Comparison of ENCODE assay signal across 19 mouse cellular contexts in the genomic region with DNA sequence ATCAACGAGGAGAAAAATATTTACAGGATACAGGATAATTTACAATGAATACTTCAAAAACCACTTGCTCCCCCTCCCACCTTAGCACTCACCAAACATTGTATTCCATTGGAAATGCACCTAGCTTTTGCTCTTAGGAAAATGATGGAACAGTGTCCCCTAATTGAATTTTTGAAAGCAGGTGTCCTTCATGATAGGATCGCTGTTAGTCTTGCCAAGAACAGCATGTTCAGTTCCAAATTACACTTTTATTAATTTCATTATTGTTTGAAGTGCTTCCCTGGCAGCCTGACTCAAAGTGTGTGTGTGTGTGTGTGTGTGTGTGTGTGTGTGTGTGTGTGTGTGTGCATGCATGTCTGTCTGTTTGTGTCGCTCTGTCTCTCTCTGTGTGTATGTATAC.
DNase-seq lines count a peak whose midpoint lies in the region; ATAC-seq and TF ChIP-seq lines count a peak whose summit lies in the region.
"Had no signal": no experiment of that assay in that cellular context is flagged by ENCODE, and none has a peak within 500 bp of the region (broad histone marks: within the 10 kb centered on the region; RNA-seq: fewer than 3 reads in every experiment).

No protein-coding gene starts in this region.

- H3K9ac ChIP-seq in hindbrain, embryonic 11.5 days (ENCODE audit: low read depth, low read length) = no peak overlapping the region
- no peak overlapping the region for H3K9ac ChIP-seq in midbrain, embryonic 12.5 days (replicated peaks)
- H3K9ac ChIP-seq in stomach, postnatal 0 days (ENCODE audit: low read length) = no peak overlapping the region
- H3K9ac ChIP-seq: embryonic facial prominence, embryonic 13.5 days; heart, embryonic 15.5 days; limb, embryonic 15.5 days; liver, postnatal 0 days had no signal

- H3K4me1 ChIP-seq in hindbrain, embryonic 11.5 days (replicated peaks; ENCODE audit: control insufficient read depth, insufficient read depth, low read length) = no peaks in the 10 kb centered on the region
- H3K4me1 ChIP-seq in midbrain, embryonic 12.5 days = peaks cover 5% of the 10 kb centered on the region; the same call in 1 of the 2 replicates
- no peaks in the 10 kb centered on the region for H3K4me1 ChIP-seq in stomach, postnatal 0 days (replicated peaks; ENCODE audit: control insufficient read depth, insufficient read depth)
- H3K4me1 ChIP-seq in embryonic facial prominence, embryonic 10.5 days = peaks cover 4% of the 10 kb centered on the region; the same call in 1 of the 2 replicates
- H3K4me1 ChIP-seq: limb, embryonic 15.5 days; neural tube, embryonic 12.5 days had no signal

- H3K4me3 ChIP-seq in layer of hippocampus, adult 2 months = no peak overlapping the region
- no peak overlapping the region for H3K4me3 ChIP-seq in hindbrain, embryonic 11.5 days (ENCODE audit: low read depth, low read length)
- no peak overlapping the region for H3K4me3 ChIP-seq in midbrain, embryonic 12.5 days
- no peak overlapping the region for H3K4me3 ChIP-seq in stomach, postnatal 0 days (ENCODE audit: low read depth, low read length)
- no peak overlapping the region for H3K4me3 ChIP-seq in embryonic facial prominence, embryonic 10.5 days
- H3K4me3 ChIP-seq: embryonic facial prominence, embryonic 13.5 days; heart, embryonic 15.5 days; limb, embryonic 15.5 days; neural tube, embryonic 12.5 days had no signal

- no peaks in the 10 kb centered on the region for H3K27me3 ChIP-seq in hindbrain, embryonic 11.5 days (ENCODE audit: control insufficient read depth, insufficient read depth, low read length)
- H3K27me3 ChIP-seq in midbrain, embryonic 12.5 days = no peaks in the 10 kb centered on the region
- H3K27me3 ChIP-seq in stomach, postnatal 0 days (ENCODE audit: control insufficient read depth, insufficient read depth, low read length) = no peaks in the 10 kb centered on the region
- no peaks in the 10 kb centered on the region for H3K27me3 ChIP-seq in embryonic facial prominence, embryonic 10.5 days (replicated peaks; ENCODE audit: low read depth, poor library complexity, severe bottlenecking)
- H3K27me3 ChIP-seq: embryonic facial prominence, embryonic 13.5 days; heart, embryonic 15.5 days; limb, embryonic 15.5 days; neural tube, embryonic 12.5 days had no signal

- DNase-seq in layer of hippocampus, adult 2 months (ENCODE audit: low spot score in 2 of 2) = no peak
- DNase-seq in layer of hippocampus, adult 8-10 months (ENCODE audit: low spot score in 2 of 2) = no peak
- peak; percentile 10 for DNase-seq in hindbrain, embryonic 11.5 days (ENCODE audit: low spot score)
- no peak for DNase-seq in stomach, postnatal 0 days (ENCODE audit: low spot score)
- no peak for DNase-seq in embryonic facial prominence, embryonic 10.5 days (ENCODE audit: low spot score)
- DNase-seq: adrenal gland, postnatal 14 days; B cell, adult 2 months; cerebellum, adult 18-20 months; kidney, adult 11 months; kidney, postnatal 10 days; liver, postnatal 0 days; right cerebral cortex, postnatal 4 days; thymus, postnatal 4 days had no signal

- no peak for TF ChIP-seq CTCF in layer of hippocampus, adult 2 months (conservative IDR thresholded peaks at IDR 0.05)
- TF ChIP-seq CTCF in stomach, postnatal 0 days (IDR thresholded peaks at IDR 0.05; ENCODE audit: low read depth) = no peak

- no peak for TF ChIP-seq EP300 in stomach, postnatal 0 days (optimal IDR thresholded peaks at IDR 0.05)

- H3K4me2 ChIP-seq in hindbrain, embryonic 11.5 days (replicated peaks; ENCODE audit: low read depth, low read length) = no peak overlapping the region
- no peak overlapping the region for H3K4me2 ChIP-seq in midbrain, embryonic 12.5 days (replicated peaks)
- no peak overlapping the region for H3K4me2 ChIP-seq in stomach, postnatal 0 days (replicated peaks; ENCODE audit: low read depth)
- H3K4me2 ChIP-seq: limb, embryonic 15.5 days had no signal

- no peaks in the 10 kb centered on the region for H3K9me3 ChIP-seq in hindbrain, embryonic 11.5 days (ENCODE audit: control insufficient read depth, low read length)
- no peaks in the 10 kb centered on the region for H3K9me3 ChIP-seq in midbrain, embryonic 12.5 days
- no peaks in the 10 kb centered on the region for H3K9me3 ChIP-seq in stomach, postnatal 0 days (ENCODE audit: control insufficient read depth, low read length)
- H3K9me3 ChIP-seq in embryonic facial prominence, embryonic 10.5 days = no peaks in the 10 kb centered on the region
- H3K9me3 ChIP-seq: embryonic facial prominence, embryonic 13.5 days; heart, embryonic 15.5 days; limb, embryonic 15.5 days; neural tube, embryonic 12.5 days had no signal

- peak; percentile 6; the same call in 1 of the 2 replicates for ATAC-seq in hindbrain, embryonic 11.5 days (ENCODE audit: low FRiP score)
- ATAC-seq in midbrain, embryonic 12.5 days (ENCODE audit: low FRiP score, low read depth) = peak; percentile 28; the same call in 1 of the 2 replicates
- ATAC-seq in megakaryocyte, adult 5-6 weeks (ENCODE audit: poor library complexity, severe bottlenecking) = no peak
- no peak for ATAC-seq in stomach, postnatal 0 days (ENCODE audit: low FRiP score, low TSS enrichment)
- ATAC-seq: liver, postnatal 0 days had no signal

- peak overlapping the region; percentile 82 for H3K27ac ChIP-seq in layer of hippocampus, adult 2 months
- H3K27ac ChIP-seq in hindbrain, embryonic 11.5 days (ENCODE audit: low read depth, low read length) = no peak overlapping the region
- H3K27ac ChIP-seq in midbrain, embryonic 12.5 days (replicated peaks) = no peak overlapping the region; the same call in 1 of the 2 replicates
- no peak overlapping the region for H3K27ac ChIP-seq in stomach, postnatal 0 days (replicated peaks)
- no peak overlapping the region for H3K27ac ChIP-seq in embryonic facial prominence, embryonic 10.5 days (replicated peaks)
- H3K27ac ChIP-seq: embryonic facial prominence, embryonic 13.5 days; heart, embryonic 15.5 days; limb, embryonic 15.5 days; neural tube, embryonic 12.5 days had no signal

- 73% methylated on average over 3 of the region's 3 CpGs for WGBS in hindbrain, embryonic 11.5 days
- WGBS in midbrain, embryonic 12.5 days = 62% methylated on average over 3 of the region's 3 CpGs
- 82% methylated on average over 3 of the region's 3 CpGs for WGBS in stomach, postnatal 0 days
- WGBS in embryonic facial prominence, embryonic 10.5 days = 83% methylated on average over 3 of the region's 3 CpGs

- no peaks in the 10 kb centered on the region for H3K36me3 ChIP-seq in hindbrain, embryonic 11.5 days (ENCODE audit: control insufficient read depth, insufficient read depth, low read length)
- H3K36me3 ChIP-seq in midbrain, embryonic 12.5 days = no peaks in the 10 kb centered on the region
- no peaks in the 10 kb centered on the region for H3K36me3 ChIP-seq in stomach, postnatal 0 days (ENCODE audit: control insufficient read depth, insufficient read depth, low read length)
- H3K36me3 ChIP-seq in embryonic facial prominence, embryonic 10.5 days (replicated peaks) = no peaks in the 10 kb centered on the region
- H3K36me3 ChIP-seq: embryonic facial prominence, embryonic 13.5 days; heart, embryonic 15.5 days; limb, embryonic 15.5 days; neural tube, embryonic 12.5 days had no signal

Comparison
In these comparisons a context has a peak if more than half of its experiments do, and no peak if none do; other contexts are left out.
1. ATAC-seq: peak in hindbrain, embryonic 11.5 days (single experiment) and midbrain, embryonic 12.5 days (single experiment); none in megakaryocyte, adult 5-6 weeks (single experiment) and stomach, postnatal 0 days (single experiment).